Mouse (Mus musculus) megakaryocyte, embryonic 14.5 days (primary cell): ENCODE measurements at regions not wholly inside any gene's neighbourhood (a gene's known extent, or its start where the extent isn't known, plus 50 kb on each side); places are given as distances from the start of the nearest gene placed in this dataset.

ENCODE experiments used
- H3K27me3 ChIP-seq: replicated peaks from 2 replicates; pipeline ENCODE3; 2012; ENCODE audit warnings: inconsistent platforms
- H3K36me3 ChIP-seq: replicated peaks from 2 replicates; pipeline ENCODE3; 2012; ENCODE audit warnings: low read length, inconsistent platforms, mixed read lengths
- H3K4me1 ChIP-seq: 2 replicates; pipeline ENCODE4 v1.6.1; 2012; ENCODE audit warnings: inconsistent platforms
- H3K4me3 ChIP-seq: replicated peaks from 2 replicates; pipeline ENCODE3; 2012; ENCODE audit warnings: moderate library complexity, mild to moderate bottlenecking, inconsistent platforms
- H3K9me3 ChIP-seq: 2 replicates; pipeline ENCODE4 v1.6.1; 2012; ENCODE audit warnings: inconsistent platforms
- FLI1 ChIP-seq: IDR thresholded peaks from 2 replicates; pipeline ENCODE4 v1.6.1; 2012; ENCODE audit warnings: low read length, inconsistent platforms, mixed read lengths
- GATA1 ChIP-seq: IDR thresholded peaks from 3 replicates; pipeline ENCODE4 v1.6.1; 2012; ENCODE audit warnings: mixed read lengths, low read length, inconsistent platforms, borderline replicate concordance

- H3K9me3 ChIP-seq = no peaks in the 10 kb centered on the region
These were observed 3638.1 kb upstream of the Gm7489 start for GRCm38 (mm10) chr15:50246418-50247186.

GRCm38 (mm10) chr15:50260057-50260456 is 3624.6 kb upstream of the Gm7489 start:
- Histone ChIP-seq H3K36me3 (no peaks in the 10 kb centered on the region), H3K4me1 (no peaks in the 10 kb centered on the region), H3K27me3 (no peaks in the 10 kb centered on the region), H3K4me3 (no peak overlapping the region), H3K9me3 (no peaks in the 10 kb centered on the region)
- no peak for TF ChIP-seq GATA1

More at GRCm38 (mm10) chr15:50246418-50247186, 3638.1 kb upstream of the Gm7489 start:
- no peak overlapping the region for H3K4me3 ChIP-seq
- no peaks in the 10 kb centered on the region for H3K27me3 ChIP-seq
- H3K4me1 ChIP-seq = no peaks in the 10 kb centered on the region
- no peaks in the 10 kb centered on the region for H3K36me3 ChIP-seq
- TF ChIP-seq GATA1 (no peak), FLI1 (no peak)

DNA sequence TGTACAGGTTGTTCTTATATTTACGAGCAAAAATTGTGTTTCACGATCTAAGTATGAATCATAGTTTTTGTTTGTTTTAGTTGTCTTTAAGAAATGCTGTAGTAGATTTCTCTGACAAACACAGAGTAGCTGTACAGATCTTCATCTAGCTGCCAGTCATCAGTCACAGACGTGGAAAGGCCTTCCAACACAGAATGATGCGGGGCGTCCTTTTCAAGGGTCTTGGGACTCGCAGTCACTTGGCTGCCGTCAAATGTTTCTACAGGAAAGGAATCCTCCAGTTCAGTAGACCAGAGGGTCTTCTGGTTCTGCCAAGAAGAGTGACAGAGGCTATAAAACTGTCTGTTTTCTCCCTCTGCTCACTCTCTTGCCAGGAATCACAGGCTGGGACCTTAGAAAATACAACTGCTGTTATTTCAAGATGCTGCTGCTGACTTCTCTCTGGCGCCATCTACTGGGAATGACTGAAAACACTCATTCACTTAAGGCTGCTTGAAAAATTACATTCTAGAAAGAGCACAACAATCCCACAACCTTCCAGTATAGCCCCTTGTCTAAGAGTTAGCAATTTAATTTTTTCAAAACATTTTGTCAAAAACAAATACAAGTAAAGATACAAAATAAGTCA is 3623.3 kb upstream of the Gm7489 start:
- H3K27me3 ChIP-seq = no peaks in the 10 kb centered on the region
- TF ChIP-seq FLI1 = no peak
- no peak for TF ChIP-seq GATA1
- H3K9me3 ChIP-seq = no peaks in the 10 kb centered on the region

GRCm38 (mm10) chr15:50267542-50267941 is 3617.2 kb upstream of the Gm7489 start:
- Histone ChIP-seq H3K36me3 (no peaks in the 10 kb centered on the region), H3K4me3 (no peak overlapping the region), H3K9me3 (no peaks in the 10 kb centered on the region), H3K27me3 (no peaks in the 10 kb centered on the region), H3K4me1 (no peaks in the 10 kb centered on the region)
- TF ChIP-seq GATA1 (no peak), FLI1 (no peak)

More for the DNA sequence above, 3623.3 kb upstream of the Gm7489 start:
- no peaks in the 10 kb centered on the region for H3K4me1 ChIP-seq
- no peak overlapping the region for H3K4me3 ChIP-seq
- no peaks in the 10 kb centered on the region for H3K36me3 ChIP-seq

GRCm38 (mm10) chr15:50271646-50272045 is 3613.1 kb upstream of the Gm7489 start:
- Histone ChIP-seq H3K4me3 (no peak overlapping the region), H3K9me3 (no peaks in the 10 kb centered on the region), H3K36me3 (no peaks in the 10 kb centered on the region), H3K27me3 (no peaks in the 10 kb centered on the region), H3K4me1 (no peaks in the 10 kb centered on the region)
- TF ChIP-seq FLI1 = no peak
- no peak for TF ChIP-seq GATA1

- Histone ChIP-seq H3K9me3 (no peaks in the 10 kb centered on the region), H3K36me3 (no peaks in the 10 kb centered on the region)
These were observed 3602.1 kb upstream of the Gm7489 start for GRCm38 (mm10) chr15:50282576-50282975.

DNA sequence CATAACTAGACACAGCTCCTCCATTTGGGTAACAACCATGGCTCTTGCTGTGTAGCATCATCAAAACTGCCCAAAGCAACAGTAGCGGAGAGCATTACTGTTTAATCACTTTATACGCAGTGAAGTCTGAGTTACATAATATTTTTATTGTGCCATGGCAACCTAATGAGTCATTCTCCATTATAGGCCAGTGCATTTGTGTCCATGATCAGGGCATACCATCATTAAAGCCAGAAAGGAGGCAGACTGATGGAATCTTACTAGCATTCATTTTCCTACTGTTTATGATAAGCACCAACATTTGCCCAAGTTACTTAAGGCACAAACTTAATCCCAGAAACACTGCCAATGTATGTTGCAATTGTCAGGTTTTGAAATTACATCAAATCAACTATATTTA is 3601.2 kb upstream of the Gm7489 start:
- H3K4me1 ChIP-seq = no peaks in the 10 kb centered on the region
- H3K9me3 ChIP-seq = no peaks in the 10 kb centered on the region
- no peak for TF ChIP-seq GATA1
- TF ChIP-seq FLI1 = no peak
- no peaks in the 10 kb centered on the region for H3K36me3 ChIP-seq
- H3K4me3 ChIP-seq = no peak overlapping the region
- no peaks in the 10 kb centered on the region for H3K27me3 ChIP-seq

More at GRCm38 (mm10) chr15:50282576-50282975, 3602.1 kb upstream of the Gm7489 start:
- TF ChIP-seq FLI1 = no peak
- no peak for TF ChIP-seq GATA1
- Histone ChIP-seq H3K4me3 (no peak overlapping the region), H3K4me1 (no peaks in the 10 kb centered on the region), H3K27me3 (no peaks in the 10 kb centered on the region)

- no peaks in the 10 kb centered on the region for H3K4me1 ChIP-seq
- no peaks in the 10 kb centered on the region for H3K36me3 ChIP-seq
- H3K27me3 ChIP-seq = no peaks in the 10 kb centered on the region
- H3K4me3 ChIP-seq = no peak overlapping the region
- TF ChIP-seq GATA1 (no peak), FLI1 (no peak)
- H3K9me3 ChIP-seq = no peaks in the 10 kb centered on the region
These were observed 3582.9 kb upstream of the Gm7489 start for GRCm38 (mm10) chr15:50301831-50302230.

- no peaks in the 10 kb centered on the region for H3K4me1 ChIP-seq
- no peak overlapping the region for H3K4me3 ChIP-seq
- no peaks in the 10 kb centered on the region for H3K27me3 ChIP-seq
- no peaks in the 10 kb centered on the region for H3K9me3 ChIP-seq
- H3K36me3 ChIP-seq = no peaks in the 10 kb centered on the region
- no peak for TF ChIP-seq FLI1
- no peak for TF ChIP-seq GATA1
These were observed 3580.6 kb upstream of the Gm7489 start for GRCm38 (mm10) chr15:50304085-50304484.

GRCm38 (mm10) chr15:50320796-50321195 is 3563.9 kb upstream of the Gm7489 start:
- H3K9me3 ChIP-seq = no peaks in the 10 kb centered on the region
- no peaks in the 10 kb centered on the region for H3K4me1 ChIP-seq
- no peaks in the 10 kb centered on the region for H3K27me3 ChIP-seq
- TF ChIP-seq GATA1 (no peak), FLI1 (no peak)
- H3K36me3 ChIP-seq = no peaks in the 10 kb centered on the region
- no peak overlapping the region for H3K4me3 ChIP-seq
